Mouse (Mus musculus): ENCODE results near the gene Casq2. TPM values are rescaled to one million over a fixed set of nuclear protein-coding genes. Genes with fewer than 3 reads are reported as not detected.

Gene Casq2
- polyA plus RNA-seq, 1 experiment: 482 TPM

- Histone ChIP-seq H3ac (ENCODE audit: control insufficient read depth, insufficient read length) (no peak overlapping the region), H3K4me2 (ENCODE audit: low read depth) (no peak overlapping the region), H3K36me3 (ENCODE audit: control insufficient read depth, insufficient read depth) (peaks cover 4% of the 10 kb centered on the region), H3K27me3 (ENCODE audit: control insufficient read depth, insufficient read depth, insufficient read length) (no peaks in the 10 kb centered on the region), H3K4me3 (no peak overlapping the region), H3K79me2 (ENCODE audit: control insufficient read depth, insufficient read depth) (no peaks in the 10 kb centered on the region)
- TF ChIP-seq MAX (IDR thresholded peaks at IDR 0.05; ENCODE audit: low read depth): no peak
- TF ChIP-seq TCF12 (IDR thresholded peaks at IDR 0.05; ENCODE audit: insufficient read depth, poor library complexity, severe bottlenecking): no peak
- no peak for TF ChIP-seq MYOG (IDR thresholded peaks at IDR 0.05; ENCODE audit: control insufficient read depth in 1 of 3, insufficient read depth in 1 of 3, insufficient read length in 2 of 3, low read depth in 2 of 3)
- TF ChIP-seq SRF (IDR thresholded peaks at IDR 0.05; ENCODE audit: control insufficient read depth, insufficient read length, low read depth): no peak
- no peak for TF ChIP-seq POLR2A (IDR thresholded peaks at IDR 0.05; ENCODE audit: insufficient read length, low read depth)
- TF ChIP-seq MYOD1 (IDR thresholded peaks at IDR 0.05; ENCODE audit: control insufficient read depth in 1 of 3, insufficient read length in 2 of 3, low read depth in 2 of 3): no peak
- no peak for TF ChIP-seq CEBPB (IDR thresholded peaks at IDR 0.05; ENCODE audit: insufficient read depth, poor library complexity, severe bottlenecking)
Observed at GRCm38 (mm10) chr3:102120947-102121346, 34.7 kb downstream of the Casq2 start.

- Histone ChIP-seq H3K4me2 (ENCODE audit: low read depth) (no peak overlapping the region), H3K36me3 (ENCODE audit: control insufficient read depth, insufficient read depth) (peaks cover 4% of the 10 kb centered on the region), H3ac (ENCODE audit: control insufficient read depth, insufficient read length) (no peak overlapping the region), H3K4me3 (no peak overlapping the region), H3K27me3 (ENCODE audit: control insufficient read depth, insufficient read depth, insufficient read length) (no peaks in the 10 kb centered on the region), H3K79me2 (ENCODE audit: control insufficient read depth, insufficient read depth) (no peaks in the 10 kb centered on the region)
- no peak for TF ChIP-seq MYOD1 (IDR thresholded peaks at IDR 0.05; ENCODE audit: control insufficient read depth in 1 of 3, insufficient read length in 2 of 3, low read depth in 2 of 3)
- no peak for TF ChIP-seq USF1 (IDR thresholded peaks at IDR 0.05; ENCODE audit: low read depth)
- TF ChIP-seq TCF3 (IDR thresholded peaks at IDR 0.05; ENCODE audit: insufficient read length, low read depth): no peak
- no peak for TF ChIP-seq E2F4 (IDR thresholded peaks at IDR 0.05; ENCODE audit: insufficient read depth)
- no peak for TF ChIP-seq REST (IDR thresholded peaks at IDR 0.05; ENCODE audit: insufficient read depth, insufficient read length)
- TF ChIP-seq POLR2A (IDR thresholded peaks at IDR 0.05; ENCODE audit: insufficient read length, low read depth): no peak
- TF ChIP-seq POLR2AphosphoS2 (IDR thresholded peaks at IDR 0.05; ENCODE audit: insufficient read length, low read depth): no peak
Observed at GRCm38 (mm10) chr3:102122046-102122445, 35.8 kb downstream of the Casq2 start.

- peaks cover 4% of the 10 kb centered on the region for H3K36me3 ChIP-seq (ENCODE audit: control insufficient read depth, insufficient read depth)
- H3K4me2 ChIP-seq (ENCODE audit: low read depth): no peak overlapping the region
- H3K27me3 ChIP-seq (ENCODE audit: control insufficient read depth, insufficient read depth, insufficient read length): no peaks in the 10 kb centered on the region
- no peaks in the 10 kb centered on the region for H3K79me2 ChIP-seq (ENCODE audit: control insufficient read depth, insufficient read depth)
- H3ac ChIP-seq (ENCODE audit: control insufficient read depth, insufficient read length): no peak overlapping the region
- no peak for TF ChIP-seq POLR2A (IDR thresholded peaks at IDR 0.05; ENCODE audit: insufficient read length, low read depth)
- no peak for TF ChIP-seq SRF (IDR thresholded peaks at IDR 0.05; ENCODE audit: control insufficient read depth, insufficient read length, low read depth)
- no peak for TF ChIP-seq POLR2AphosphoS2 (IDR thresholded peaks at IDR 0.05; ENCODE audit: insufficient read length, low read depth)
- TF ChIP-seq MYOD1 (IDR thresholded peaks at IDR 0.05; ENCODE audit: control insufficient read depth in 1 of 3, insufficient read length in 2 of 3, low read depth in 2 of 3): no peak
- no peak for TF ChIP-seq CEBPB (IDR thresholded peaks at IDR 0.05; ENCODE audit: insufficient read depth, poor library complexity, severe bottlenecking)
- TF ChIP-seq MYOG (IDR thresholded peaks at IDR 0.05; ENCODE audit: control insufficient read depth in 1 of 3, insufficient read depth in 1 of 3, insufficient read length in 2 of 3, low read depth in 2 of 3): no peak
- no peak for TF ChIP-seq USF1 (IDR thresholded peaks at IDR 0.05; ENCODE audit: low read depth)
- TF ChIP-seq TCF3 (IDR thresholded peaks at IDR 0.05; ENCODE audit: insufficient read length, low read depth): no peak
- no peak for TF ChIP-seq TCF12 (IDR thresholded peaks at IDR 0.05; ENCODE audit: insufficient read depth, poor library complexity, severe bottlenecking)
- TF ChIP-seq REST (IDR thresholded peaks at IDR 0.05; ENCODE audit: insufficient read depth, insufficient read length): no peak
- TF ChIP-seq MAX (IDR thresholded peaks at IDR 0.05; ENCODE audit: low read depth): no peak
- TF ChIP-seq E2F4 (IDR thresholded peaks at IDR 0.05; ENCODE audit: insufficient read depth): no peak
- H3K4me3 ChIP-seq: no peak overlapping the region
Observed at GRCm38 (mm10) chr3:102123654-102124053, 37.4 kb downstream of the Casq2 start.

GRCm38 (mm10) chr3:102125546-102125945, 39.3 kb downstream of the Casq2 start:
- no peaks in the 10 kb centered on the region for H3K79me2 ChIP-seq (ENCODE audit: control insufficient read depth, insufficient read depth)
- H3K27me3 ChIP-seq (ENCODE audit: control insufficient read depth, insufficient read depth, insufficient read length): no peaks in the 10 kb centered on the region
- H3K4me2 ChIP-seq (ENCODE audit: low read depth): no peak overlapping the region
- peaks cover 4% of the 10 kb centered on the region for H3K36me3 ChIP-seq (ENCODE audit: control insufficient read depth, insufficient read depth)
- TF ChIP-seq TCF12 (IDR thresholded peaks at IDR 0.05; ENCODE audit: insufficient read depth, poor library complexity, severe bottlenecking) (no peak), E2F4 (IDR thresholded peaks at IDR 0.05; ENCODE audit: insufficient read depth) (no peak), MYOD1 (IDR thresholded peaks at IDR 0.05; ENCODE audit: control insufficient read depth in 1 of 3, insufficient read length in 2 of 3, low read depth in 2 of 3) (no peak), REST (IDR thresholded peaks at IDR 0.05; ENCODE audit: insufficient read depth, insufficient read length) (no peak), USF1 (IDR thresholded peaks at IDR 0.05; ENCODE audit: low read depth) (no peak)
- no peak overlapping the region for H3ac ChIP-seq (ENCODE audit: control insufficient read depth, insufficient read length)
- no peak overlapping the region for H3K4me3 ChIP-seq

GRCm38 (mm10) chr3:102127114-102127513, 40.9 kb downstream of the Casq2 start:
- Histone ChIP-seq H3K4me2 (ENCODE audit: low read depth) (no peak overlapping the region), H3K79me2 (ENCODE audit: control insufficient read depth, insufficient read depth) (no peaks in the 10 kb centered on the region), H3ac (ENCODE audit: control insufficient read depth, insufficient read length) (no peak overlapping the region), H3K4me3 (no peak overlapping the region), H3K36me3 (ENCODE audit: control insufficient read depth, insufficient read depth) (no peaks in the 10 kb centered on the region), H3K27me3 (ENCODE audit: control insufficient read depth, insufficient read depth, insufficient read length) (no peaks in the 10 kb centered on the region)
- no peak for TF ChIP-seq CEBPB (IDR thresholded peaks at IDR 0.05; ENCODE audit: insufficient read depth, poor library complexity, severe bottlenecking)
- TF ChIP-seq POLR2AphosphoS2 (IDR thresholded peaks at IDR 0.05; ENCODE audit: insufficient read length, low read depth): no peak
- no peak for TF ChIP-seq MYOD1 (IDR thresholded peaks at IDR 0.05; ENCODE audit: control insufficient read depth in 1 of 3, insufficient read length in 2 of 3, low read depth in 2 of 3)
- TF ChIP-seq USF1 (IDR thresholded peaks at IDR 0.05; ENCODE audit: low read depth): no peak
- TF ChIP-seq MYOG (IDR thresholded peaks at IDR 0.05; ENCODE audit: control insufficient read depth in 1 of 3, insufficient read depth in 1 of 3, insufficient read length in 2 of 3, low read depth in 2 of 3): no peak
- TF ChIP-seq TCF12 (IDR thresholded peaks at IDR 0.05; ENCODE audit: insufficient read depth, poor library complexity, severe bottlenecking): no peak
- no peak for TF ChIP-seq TCF3 (IDR thresholded peaks at IDR 0.05; ENCODE audit: insufficient read length, low read depth)
- no peak for TF ChIP-seq MAX (IDR thresholded peaks at IDR 0.05; ENCODE audit: low read depth)
- no peak for TF ChIP-seq REST (IDR thresholded peaks at IDR 0.05; ENCODE audit: insufficient read depth, insufficient read length)
- TF ChIP-seq SRF (IDR thresholded peaks at IDR 0.05; ENCODE audit: control insufficient read depth, insufficient read length, low read depth): no peak

Measured in myocyte (in vitro differentiated cells).